Mouse (Mus musculus) erythroblast, adult 5-6 weeks (primary cell): ENCODE measurements around the gene Fcrla. TPM values are rescaled to one million over a fixed set of nuclear protein-coding genes. Genes with fewer than 3 reads are reported as not detected.

Experiments
- ATAC-seq: replicated peaks from 2 replicates; pipeline ENCODE4 v1.8.0; 2016; ENCODE audit warnings: moderate number of reproducible peaks, mild to moderate bottlenecking, moderate TSS enrichment, inconsistent platforms; ENCODE audit not compliant: poor library complexity, low FRiP score, severe bottlenecking
- total RNA-seq, 2 experiments: library from RNA; stranded (forward) in 1 of 2; stranded (reverse) in 1 of 2; fragments of 150-400 nt in 1 of 2; fragments of 200-764, 138-1000 nt in 1 of 2; gene quantifications; 2 replicates each; pipeline versions ENCODE4 v1.2.3 to v1.2.4; 2015 to 2017; ENCODE audit warnings: low replicate concordance in 2 of 2

The Fcrla gene
- total RNA-seq, 2 experiments from 2014 or later, result 0.94 TPM; not detected in 1

- peak; percentile 69; the same call in 1 of the 2 replicates for ATAC-seq
These were observed 32.5 kb downstream of the Fcrla start for GRCm38 (mm10) chr1:170894603-170895602.

GRCm38 (mm10) chr1:170892279-170892678 is 35.1 kb downstream of the Fcrla start:
- ATAC-seq, result no peak

GRCm38 (mm10) chr1:170891646-170892045 is 35.7 kb downstream of the Fcrla start:
- ATAC-seq, result no peak

- ATAC-seq, result no peak
These were observed 38.1 kb downstream of the Fcrla start for GRCm38 (mm10) chr1:170889310-170889709.

DNA sequence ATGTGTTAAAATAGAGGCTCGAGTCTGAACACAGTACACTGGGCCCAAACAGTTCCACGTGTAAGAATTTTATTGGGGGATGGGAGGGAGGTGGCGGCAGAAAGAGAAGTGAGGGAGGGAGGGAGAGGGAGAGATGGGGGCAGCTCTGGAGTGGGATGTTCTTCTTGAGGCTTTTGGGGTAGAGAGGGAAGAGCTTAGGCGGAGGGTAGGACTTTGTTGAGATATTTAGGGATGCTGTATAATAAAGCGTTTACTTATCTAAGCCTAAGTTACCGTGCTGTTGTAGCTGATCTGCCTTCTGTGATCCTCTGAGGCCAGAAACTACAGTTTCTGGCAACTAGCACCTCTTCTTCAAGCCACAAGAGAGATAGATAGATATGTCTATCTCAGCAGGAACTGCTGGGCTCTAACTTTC is 41.3 kb downstream of the Fcrla start:
- no peak for ATAC-seq

GRCm38 (mm10) chr1:170884978-170885561 is 42.3 kb downstream of the Fcrla start, which contains the start of the genes Gm26620 and Dusp12:
Gene Gm26620, plus strand, starts transcription at chr1:170885065.
Gene Dusp12, minus strand, starts transcription at chr1:170885540.
- ATAC-seq, result peak; percentile 88

GRCm38 (mm10) chr1:170884390-170884789 is 43.0 kb downstream of the Fcrla start:
- ATAC-seq, result no peak

GRCm38 (mm10) chr1:170882915-170883485 is 44.4 kb downstream of the Fcrla start:
- no peak for ATAC-seq

GRCm38 (mm10) chr1:170876906-170877305 is 50.5 kb downstream of the Fcrla start:
- ATAC-seq, result no peak

DNA sequence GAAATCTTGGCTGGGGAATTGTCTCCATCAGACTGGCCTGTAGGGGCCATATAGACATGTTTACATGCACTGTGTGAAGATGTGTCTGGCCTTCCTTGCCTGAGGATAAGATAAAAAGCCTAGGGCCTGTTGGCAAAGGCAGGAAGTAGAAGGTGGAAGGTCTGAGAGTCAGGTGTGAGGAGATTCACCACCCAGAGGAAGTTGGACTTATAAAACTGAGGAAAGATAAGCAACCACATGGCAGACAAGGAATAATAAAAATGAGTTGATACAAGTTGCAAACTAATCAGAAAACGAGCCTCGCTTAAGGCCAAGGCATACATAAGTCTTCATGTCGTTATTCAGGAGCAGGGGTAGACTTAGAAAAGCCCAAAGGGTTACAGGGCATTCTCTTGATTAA is 51.7 kb downstream of the Fcrla start:
- ATAC-seq, result no peak

DNA sequence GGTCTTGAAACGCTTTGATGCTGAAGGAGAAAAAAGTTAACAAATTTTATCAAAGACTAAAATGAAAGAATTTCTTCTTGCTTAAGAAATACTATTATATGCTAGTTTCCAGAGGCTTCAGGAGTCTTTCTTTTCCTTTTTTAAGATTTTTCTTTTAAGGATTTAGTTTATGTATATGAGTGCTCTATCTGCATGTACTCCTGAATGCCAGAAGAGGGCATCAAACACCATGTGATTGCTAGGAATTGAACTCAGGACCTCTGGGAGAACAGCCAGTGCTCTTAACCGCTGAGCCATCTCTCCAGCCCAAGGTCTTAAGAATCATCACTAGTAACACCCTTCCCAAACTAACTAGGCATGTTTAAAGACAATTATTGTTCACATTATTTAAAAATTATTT is 55.4 kb downstream of the Fcrla start:
- ATAC-seq, result no peak

- no peak for ATAC-seq
These were observed 56.0 kb downstream of the Fcrla start for GRCm38 (mm10) chr1:170871402-170871801.

DNA sequence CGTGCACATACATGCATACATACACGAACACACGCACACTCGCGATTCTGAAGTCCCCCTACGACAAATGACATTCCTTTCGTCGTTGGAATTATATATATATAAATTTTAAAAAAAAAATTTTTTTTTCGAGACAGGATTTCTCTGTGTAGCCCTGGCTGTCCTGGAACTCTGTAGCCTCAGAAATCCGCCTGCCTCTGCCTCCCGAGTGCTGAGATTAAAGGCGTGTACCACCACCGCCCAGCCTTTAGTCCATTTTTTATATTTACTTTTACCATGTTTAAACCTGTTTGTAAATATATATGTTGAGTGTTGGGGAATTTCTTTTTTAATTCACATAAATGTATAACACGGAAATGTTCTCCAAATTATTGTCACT is 58.5 kb downstream of the Fcrla start:
- no peak for ATAC-seq

DNA sequence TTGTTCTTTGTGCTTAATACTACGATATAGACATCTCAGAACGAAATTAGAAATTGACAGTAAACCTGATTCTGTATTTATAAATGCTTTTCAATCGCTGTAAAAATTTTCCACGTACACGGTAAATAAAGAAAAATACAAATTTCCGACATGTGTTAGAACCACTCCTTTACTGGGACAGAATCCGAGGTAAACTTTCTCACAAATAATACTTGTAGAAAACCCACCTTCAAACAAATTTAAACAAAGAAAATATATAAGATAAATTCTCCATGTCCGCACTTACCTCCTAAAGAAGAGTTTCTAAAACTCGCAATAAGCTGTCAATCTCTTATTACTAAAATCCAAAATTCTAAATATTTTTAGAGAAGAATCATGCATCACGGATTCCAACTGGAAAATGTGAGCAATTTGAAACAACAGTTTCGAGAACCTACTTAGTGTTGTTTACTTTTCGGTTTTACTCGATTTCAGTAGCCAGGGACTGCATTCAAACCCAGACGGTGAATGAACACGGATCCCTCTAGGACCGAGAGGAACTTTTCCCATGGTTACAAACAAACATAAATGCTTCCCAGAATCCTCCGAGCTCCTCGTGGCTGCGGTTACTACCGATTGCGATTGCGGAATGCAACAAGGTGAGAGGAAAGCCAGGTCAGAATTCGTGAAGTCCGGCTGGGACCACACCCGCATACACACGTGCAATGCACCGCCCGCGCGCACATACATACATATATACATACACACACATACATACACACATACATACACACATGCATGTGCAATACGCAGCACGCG is 59.1 kb downstream of the Fcrla start:
- peak; percentile 67 for ATAC-seq

- ATAC-seq, result peak; percentile 93
These were observed 59.7 kb downstream of the Fcrla start, which contains the start of gene Atf6 for GRCm38 (mm10) chr1:170867691-170868105. Gene Atf6, minus strand, starts transcription at chr1:170867771.

Other genes with a start within 250 kb of the Fcrla start
- gene Atf6, start 59.8 kb downstream of the Fcrla start, total RNA-seq (2015; ENCODE audit: low replicate concordance), result 17.3 and 21.5 TPM in 2 replicates
- gene Atf6, start 59.8 kb downstream of the Fcrla start, total RNA-seq (2017; ENCODE audit: low replicate concordance), result 22.6 and 27.2 TPM in 2 replicates
- gene Gm26620, start 42.5 kb downstream of the Fcrla start, total RNA-seq (2015; ENCODE audit: low replicate concordance), result not detected in 2 replicates
- gene Gm26620, start 42.5 kb downstream of the Fcrla start, total RNA-seq (2017; ENCODE audit: low replicate concordance), result not detected in 2 replicates
- 1.7 TPM in 1 of 2 replicates, not detected in the other for gene Dusp12, start 42.0 kb downstream of the Fcrla start, total RNA-seq (2015; ENCODE audit: low replicate concordance)
- gene Dusp12, start 42.0 kb downstream of the Fcrla start, total RNA-seq (2017; ENCODE audit: low replicate concordance), result 1.4 and 1.5 TPM in 2 replicates
- not detected in 2 replicates for gene Fcrlb, start 14.6 kb downstream of the Fcrla start, total RNA-seq (2015; ENCODE audit: low replicate concordance)
- not detected in 2 replicates for gene Fcrlb, start 14.6 kb downstream of the Fcrla start, total RNA-seq (2017; ENCODE audit: low replicate concordance)
- 38.0 and 43.5 TPM in 2 replicates for gene Fcgr2b, start 49.0 kb upstream of the Fcrla start, total RNA-seq (2015; ENCODE audit: low replicate concordance)
- gene Fcgr2b, start 49.0 kb upstream of the Fcrla start, total RNA-seq (2017; ENCODE audit: low replicate concordance), result 20.1 and 23.1 TPM in 2 replicates
- gene Fcgr4, start 91.3 kb upstream of the Fcrla start, total RNA-seq (2015; ENCODE audit: low replicate concordance), result 15.3 and 27.5 TPM in 2 replicates
- 9.3 and 10.6 TPM in 2 replicates for gene Fcgr4, start 91.3 kb upstream of the Fcrla start, total RNA-seq (2017; ENCODE audit: low replicate concordance)
- 100 and 146 TPM in 2 replicates for gene Fcgr3, start 137.4 kb upstream of the Fcrla start, total RNA-seq (2015; ENCODE audit: low replicate concordance)
- gene Fcgr3, start 137.4 kb upstream of the Fcrla start, total RNA-seq (2017; ENCODE audit: low replicate concordance), result 78.3 and 110 TPM in 2 replicates
- gene Cfap126, start 186.3 kb upstream of the Fcrla start, total RNA-seq (2015; ENCODE audit: low replicate concordance), result not detected in 2 replicates
- not detected in 2 replicates for gene Cfap126, start 186.3 kb upstream of the Fcrla start, total RNA-seq (2017; ENCODE audit: low replicate concordance)
- gene Sdhc, start 223.0 kb upstream of the Fcrla start, total RNA-seq (2015; ENCODE audit: low replicate concordance), result 15.6 and 40.3 TPM in 2 replicates
- gene Sdhc, start 223.0 kb upstream of the Fcrla start, total RNA-seq (2017; ENCODE audit: low replicate concordance), result 9.2 and 20.0 TPM in 2 replicates
- not detected in 2 replicates for gene Mpz, start 223.1 kb upstream of the Fcrla start, total RNA-seq (2015; ENCODE audit: low replicate concordance)
- gene Mpz, start 223.1 kb upstream of the Fcrla start, total RNA-seq (2017; ENCODE audit: low replicate concordance), result not detected in 2 replicates